Mouse (Mus musculus): ENCODE measurements at regions not wholly inside any gene's neighbourhood (a gene's known extent, or its start where the extent isn't known, plus 50 kb on each side); places are given as distances from the start of the nearest gene placed in this dataset.
A peak's percentile ranks its signal among the peaks of the same experiment; 100 is the strongest.
"Not testable (repeated sequence)": the region's sequence is repeated elsewhere in the genome, so short reads cannot be mapped to it uniquely, and the experiment has no call there.

DNA sequence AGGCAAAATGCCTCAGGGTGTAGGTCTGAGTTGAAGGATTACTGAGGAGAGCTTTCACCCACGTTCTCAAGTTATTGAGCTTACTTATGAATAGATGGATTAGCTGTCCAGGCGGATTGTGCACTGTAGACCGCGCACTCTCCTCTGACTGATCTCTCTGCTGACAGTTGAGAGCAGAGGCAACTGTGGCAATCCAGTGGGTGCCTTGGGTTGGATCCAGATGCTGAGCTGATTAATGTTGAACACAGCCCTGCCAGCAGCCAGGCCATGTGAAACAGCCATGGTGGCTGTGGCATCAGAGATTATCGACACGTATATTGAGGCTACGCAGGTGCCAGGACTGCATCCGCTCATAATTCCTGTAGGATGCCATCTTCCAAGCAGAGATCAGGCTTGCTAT, 53.6 kb downstream of the Gm10320 start:
- H3K4me3 ChIP-seq (ENCODE audit: low read length): no peak overlapping the region
- ATAC-seq (ENCODE audit: low read depth): no peak
- no peak overlapping the region for H3K9ac ChIP-seq (ENCODE audit: low read length)
- H3K4me1 ChIP-seq (replicated peaks; ENCODE audit: control insufficient read depth, insufficient read depth, low read length): no peaks in the 10 kb centered on the region; the same call in 1 of the 2 replicates
- H3K9me3 ChIP-seq (ENCODE audit: control insufficient read depth, low read length): no peaks in the 10 kb centered on the region; the same call in 1 of the 2 replicates
- no peak overlapping the region for H3K4me2 ChIP-seq (ENCODE audit: low read depth, low read length)
- no peak overlapping the region for H3K27ac ChIP-seq (ENCODE audit: low read length)
- WGBS: 87% methylated on average over 8 of the region's 8 CpGs
- no peaks in the 10 kb centered on the region for H3K36me3 ChIP-seq (ENCODE audit: control insufficient read depth, insufficient read depth, low read length)
- no peaks in the 10 kb centered on the region for H3K27me3 ChIP-seq (ENCODE audit: control insufficient read depth, insufficient read depth, low read depth, low read length)

- no peaks in the 10 kb centered on the region for H3K9me3 ChIP-seq (ENCODE audit: control insufficient read depth, low read length)
- 82% methylated on average over 8 of the region's 8 CpGs for WGBS
- no peaks in the 10 kb centered on the region for H3K36me3 ChIP-seq (ENCODE audit: control insufficient read depth, insufficient read depth, low read length)
- ATAC-seq (ENCODE audit: low read depth): no peak
- H3K27ac ChIP-seq (ENCODE audit: low read length): no peak overlapping the region
- no peak overlapping the region for H3K9ac ChIP-seq (ENCODE audit: low read length)
- H3K4me1 ChIP-seq (replicated peaks; ENCODE audit: control insufficient read depth, insufficient read depth, low read length): no peaks in the 10 kb centered on the region; the same call in 1 of the 2 replicates
- no peaks in the 10 kb centered on the region for H3K27me3 ChIP-seq (ENCODE audit: control insufficient read depth, insufficient read depth, low read depth, low read length)
- H3K4me2 ChIP-seq (ENCODE audit: low read depth, low read length): no peak overlapping the region
- no peak overlapping the region for H3K4me3 ChIP-seq (ENCODE audit: low read length)
These were observed 54.8 kb downstream of the Gm10320 start for GRCm38 (mm10) chr13:98436961-98437360.

- H3K4me2 ChIP-seq (ENCODE audit: low read depth, low read length): no peak overlapping the region
- no peaks in the 10 kb centered on the region for H3K9me3 ChIP-seq (ENCODE audit: control insufficient read depth, low read length)
- H3K27ac ChIP-seq (ENCODE audit: low read length): no peak overlapping the region
- ATAC-seq (ENCODE audit: low read depth): no peak
- no peak overlapping the region for H3K4me3 ChIP-seq (ENCODE audit: low read length)
- H3K4me1 ChIP-seq (replicated peaks; ENCODE audit: control insufficient read depth, insufficient read depth, low read length): no peaks in the 10 kb centered on the region
- no peak overlapping the region for H3K9ac ChIP-seq (ENCODE audit: low read length)
- WGBS: 92% methylated on average over 8 of the region's 8 CpGs
- H3K36me3 ChIP-seq (ENCODE audit: control insufficient read depth, insufficient read depth, low read length): no peaks in the 10 kb centered on the region
- H3K27me3 ChIP-seq (ENCODE audit: control insufficient read depth, insufficient read depth, low read depth, low read length): peaks cover 11% of the 10 kb centered on the region
These were observed 56.4 kb downstream of the Gm10320 start for GRCm38 (mm10) chr13:98435245-98435975.

- H3K36me3 ChIP-seq (ENCODE audit: control insufficient read depth, insufficient read depth, low read length): no peaks in the 10 kb centered on the region
- WGBS: 41% methylated on average over 21 of the region's 21 CpGs
- no peak overlapping the region for H3K27ac ChIP-seq (ENCODE audit: low read length)
- no peaks in the 10 kb centered on the region for H3K4me1 ChIP-seq (replicated peaks; ENCODE audit: control insufficient read depth, insufficient read depth, low read length)
- no peak overlapping the region for H3K9ac ChIP-seq (ENCODE audit: low read length)
- ATAC-seq (ENCODE audit: low read depth): no peak
- H3K4me2 ChIP-seq (ENCODE audit: low read depth, low read length): no peak overlapping the region
- H3K4me3 ChIP-seq (ENCODE audit: low read length): no peak overlapping the region
- peaks cover 32% of the 10 kb centered on the region for H3K27me3 ChIP-seq (ENCODE audit: control insufficient read depth, insufficient read depth, low read depth, low read length)
- no peaks in the 10 kb centered on the region for H3K9me3 ChIP-seq (ENCODE audit: control insufficient read depth, low read length)
These were observed 62.0 kb downstream of the Gm10320 start for GRCm38 (mm10) chr13:98429851-98430250.

DNA sequence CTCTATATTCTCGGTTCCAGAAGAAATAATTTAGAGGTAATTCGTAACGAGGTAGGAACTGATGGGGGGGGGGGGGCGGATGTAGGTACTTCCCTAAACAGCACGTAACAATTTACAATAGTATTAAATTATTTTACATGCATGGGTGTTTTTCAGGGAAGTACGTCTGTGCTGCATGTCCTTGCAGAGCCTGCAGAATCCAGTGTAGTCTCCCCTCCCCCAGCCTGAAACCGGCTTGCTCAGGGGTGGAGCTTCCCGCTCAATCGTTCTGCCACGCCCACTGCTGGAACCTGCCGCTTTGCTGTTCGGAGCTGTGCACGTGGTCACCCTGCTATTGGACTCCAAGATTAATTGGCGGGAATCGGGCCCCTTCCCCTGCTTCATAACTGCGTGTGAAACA, 64.1 kb downstream of the Gm10320 start:
- peak overlapping the region; percentile 39 for H3K4me2 ChIP-seq (ENCODE audit: low read depth, low read length)
- H3K36me3 ChIP-seq (ENCODE audit: control insufficient read depth, insufficient read depth, low read length); H3K27ac ChIP-seq (ENCODE audit: low read length); H3K9me3 ChIP-seq (ENCODE audit: control insufficient read depth, low read length); H3K4me1 ChIP-seq (replicated peaks; ENCODE audit: control insufficient read depth, insufficient read depth, low read length); H3K9ac ChIP-seq (ENCODE audit: low read length): not testable (repeated sequence)
- H3K4me3 ChIP-seq (ENCODE audit: low read length): peak overlapping the region; percentile 12; the same call in 1 of the 2 replicates
- 0 out of 2 replicates have a peak, but pooled peaks have one; percentile 17 for ATAC-seq (ENCODE audit: low read depth)
- peaks cover 32% of the 10 kb centered on the region for H3K27me3 ChIP-seq (ENCODE audit: control insufficient read depth, insufficient read depth, low read depth, low read length)
- WGBS: 6% methylated on average over 13 of the region's 16 CpGs

GRCm38 (mm10) chr13:98425026-98425425, 66.8 kb downstream of the Gm10320 start:
- Histone ChIP-seq H3K9ac (ENCODE audit: low read length) (no peak overlapping the region), H3K9me3 (ENCODE audit: control insufficient read depth, low read length) (no peaks in the 10 kb centered on the region), H3K36me3 (ENCODE audit: control insufficient read depth, insufficient read depth, low read length) (no peaks in the 10 kb centered on the region), H3K4me3 (ENCODE audit: low read length) (no peak overlapping the region), H3K4me1 (replicated peaks; ENCODE audit: control insufficient read depth, insufficient read depth, low read length) (no peaks in the 10 kb centered on the region), H3K4me2 (ENCODE audit: low read depth, low read length) (no peak overlapping the region), H3K27me3 (ENCODE audit: control insufficient read depth, insufficient read depth, low read depth, low read length) (peaks cover 17% of the 10 kb centered on the region), H3K27ac (ENCODE audit: low read length) (no peak overlapping the region)
- 80% methylated on average over 7 of the region's 7 CpGs for WGBS
- no peak for ATAC-seq (ENCODE audit: low read depth)

DNA sequence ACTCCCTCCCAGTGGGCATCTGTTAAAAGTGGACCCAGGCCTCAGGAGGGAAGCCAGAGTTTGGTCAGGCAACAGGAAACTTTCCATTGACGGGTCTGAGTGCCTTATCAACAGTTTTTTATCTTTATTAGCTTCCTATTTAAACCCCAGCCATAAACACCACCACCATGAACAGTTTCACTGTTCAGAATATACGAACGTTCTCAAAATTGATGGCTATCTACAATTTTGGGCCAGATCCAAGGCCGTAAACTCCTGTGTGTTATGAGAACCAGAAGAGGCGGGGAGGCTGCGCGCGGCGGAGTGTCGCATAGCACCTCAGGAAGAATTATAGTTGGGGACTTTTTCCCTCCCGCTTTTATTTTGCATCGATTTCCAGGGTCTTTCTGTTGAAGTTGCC, 67.8 kb downstream of the Gm10320 start:
- Histone ChIP-seq H3K4me3 (ENCODE audit: low read length) (no peak overlapping the region), H3K9ac (ENCODE audit: low read length) (no peak overlapping the region), H3K4me2 (ENCODE audit: low read depth, low read length) (no peak overlapping the region), H3K27ac (ENCODE audit: low read length) (no peak overlapping the region), H3K36me3 (ENCODE audit: control insufficient read depth, insufficient read depth, low read length) (no peaks in the 10 kb centered on the region), H3K27me3 (ENCODE audit: control insufficient read depth, insufficient read depth, low read depth, low read length) (peaks cover 10% of the 10 kb centered on the region), H3K9me3 (ENCODE audit: control insufficient read depth, low read length) (no peaks in the 10 kb centered on the region), H3K4me1 (replicated peaks; ENCODE audit: control insufficient read depth, insufficient read depth, low read length) (no peaks in the 10 kb centered on the region)
- WGBS: 42% methylated on average over 12 of the region's 12 CpGs
- ATAC-seq (ENCODE audit: low read depth): no peak

- no peak for ATAC-seq (ENCODE audit: low read depth)
- H3K4me3 ChIP-seq (ENCODE audit: low read length): no peak overlapping the region
These were observed 66.5 kb downstream of the Foxd1 start for GRCm38 (mm10) chr13:98420419-98421043.

DNA sequence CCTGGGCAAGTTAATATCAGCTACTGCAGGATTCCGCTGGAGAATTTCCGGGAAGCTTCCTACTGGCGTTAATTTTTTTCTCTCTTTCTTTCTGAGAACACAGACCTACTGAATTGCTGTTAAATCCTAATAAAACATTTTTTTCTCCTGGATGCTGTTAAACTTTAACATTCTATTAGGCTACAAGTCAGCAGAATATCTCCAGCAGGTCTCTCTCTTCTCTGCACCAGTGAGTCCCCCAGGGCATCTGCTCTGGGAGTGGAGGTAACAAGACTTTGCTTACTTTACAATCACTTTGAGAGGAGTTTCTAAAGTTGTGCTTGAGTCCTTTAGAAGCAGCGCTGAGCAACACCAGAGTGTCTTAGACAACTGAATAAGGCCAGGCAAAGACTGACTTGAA, 63.7 kb downstream of the Foxd1 start:
- Histone ChIP-seq H3K9me3 (ENCODE audit: control insufficient read depth, low read length) (no peaks in the 10 kb centered on the region), H3K9ac (ENCODE audit: low read length) (no peak overlapping the region), H3K27me3 (ENCODE audit: control insufficient read depth, insufficient read depth, low read depth, low read length) (no peaks in the 10 kb centered on the region), H3K27ac (ENCODE audit: low read length) (no peak overlapping the region), H3K4me1 (replicated peaks; ENCODE audit: control insufficient read depth, insufficient read depth, low read length) (no peaks in the 10 kb centered on the region), H3K4me2 (ENCODE audit: low read depth, low read length) (no peak overlapping the region), H3K4me3 (ENCODE audit: low read length) (no peak overlapping the region), H3K36me3 (ENCODE audit: control insufficient read depth, insufficient read depth, low read length) (no peaks in the 10 kb centered on the region)
- ATAC-seq (ENCODE audit: low read depth): no peak
- WGBS: 82% methylated on average over 4 of the region's 4 CpGs

More at GRCm38 (mm10) chr13:98420419-98421043, 66.5 kb downstream of the Foxd1 start:
- Histone ChIP-seq H3K4me1 (replicated peaks; ENCODE audit: control insufficient read depth, insufficient read depth, low read length) (no peaks in the 10 kb centered on the region), H3K36me3 (ENCODE audit: control insufficient read depth, insufficient read depth, low read length) (no peaks in the 10 kb centered on the region), H3K4me2 (ENCODE audit: low read depth, low read length) (no peak overlapping the region), H3K27ac (ENCODE audit: low read length) (no peak overlapping the region), H3K9ac (ENCODE audit: low read length) (no peak overlapping the region), H3K9me3 (ENCODE audit: control insufficient read depth, low read length) (no peaks in the 10 kb centered on the region), H3K27me3 (ENCODE audit: control insufficient read depth, insufficient read depth, low read depth, low read length) (no peaks in the 10 kb centered on the region)
- 28% methylated on average over 15 of the region's 15 CpGs for WGBS
